Mouse (Mus musculus): ENCODE results near the gene Map3k11. TPM values are rescaled to one million over a fixed set of nuclear protein-coding genes. Genes with fewer than 3 reads are reported as not detected.
A peak's percentile ranks its signal among the peaks of the same experiment; 100 is the strongest.

Map3k11 gene
- polyA plus RNA-seq, 1 experiment from 2014 or later, result 20.0 TPM

DNA sequence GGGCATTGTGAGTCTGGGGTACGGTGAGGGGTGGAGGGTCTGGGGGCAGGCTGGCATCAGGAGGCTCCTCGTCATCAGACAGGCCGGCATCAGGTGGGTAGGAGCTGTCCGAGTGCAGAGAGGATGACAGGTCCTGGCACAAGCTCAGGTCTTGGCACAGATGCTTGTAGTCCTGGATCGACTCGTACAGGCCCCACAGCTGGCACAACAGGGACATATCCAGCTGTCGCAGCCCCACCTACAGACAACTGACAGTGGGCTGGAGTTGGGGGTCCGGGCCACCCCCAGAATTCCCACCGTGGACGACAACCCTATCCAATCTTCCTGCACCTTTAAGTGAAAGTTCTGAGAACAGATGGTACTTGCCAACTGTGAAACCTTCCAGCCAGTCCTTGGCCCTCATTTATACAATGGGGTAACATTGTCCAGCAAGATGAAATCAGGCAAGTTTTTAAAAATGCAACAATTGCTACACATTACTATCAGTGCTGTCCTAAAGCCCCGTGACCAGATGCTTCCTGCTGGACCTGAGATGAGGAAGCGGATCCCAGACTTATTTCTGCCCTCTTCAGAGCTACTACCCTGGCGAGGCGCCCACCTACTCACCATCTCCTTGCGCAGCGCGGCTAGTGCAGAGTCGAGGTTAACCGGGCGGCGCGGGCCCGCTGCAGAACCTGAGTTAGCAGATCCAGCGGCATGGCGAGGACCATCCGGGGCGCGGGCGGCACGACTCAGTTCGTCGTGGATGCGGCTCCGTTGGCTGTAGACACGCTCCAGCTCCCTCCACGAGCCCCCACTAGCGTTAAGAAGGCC lies 40.3 kb downstream of the Map3k11 start:
- peak overlapping the region; percentile 82 for H3K27ac ChIP-seq (ENCODE audit: low read length)
- H3K9ac ChIP-seq (replicated peaks; ENCODE audit: low read depth, low read length), result peak overlapping the region; percentile 91
- no peaks in the 10 kb centered on the region for H3K27me3 ChIP-seq (ENCODE audit: control insufficient read depth, insufficient read depth, low read length)
- peaks cover 3% of the 10 kb centered on the region; the same call in 1 of the 2 replicates for H3K36me3 ChIP-seq (ENCODE audit: control insufficient read depth, insufficient read depth, low read length)
- H3K4me3 ChIP-seq (ENCODE audit: low read depth, low read length), result peak overlapping the region; percentile 73
- ATAC-seq (ENCODE audit: insufficient number of reproducible peaks, insufficient read depth, low FRiP score, low read depth), result 0 out of 2 replicates have a peak, but pooled peaks have one; percentile 1
- 8% methylated on average over 37 of the region's 37 CpGs for WGBS
- H3K4me1 ChIP-seq (ENCODE audit: control insufficient read depth, insufficient read depth, low read length), result peaks cover 45% of the 10 kb centered on the region
- no peaks in the 10 kb centered on the region for H3K9me3 ChIP-seq (ENCODE audit: control insufficient read depth, low read depth, low read length)
- H3K4me2 ChIP-seq (replicated peaks; ENCODE audit: low read depth, low read length), result peak overlapping the region; percentile 96

DNA sequence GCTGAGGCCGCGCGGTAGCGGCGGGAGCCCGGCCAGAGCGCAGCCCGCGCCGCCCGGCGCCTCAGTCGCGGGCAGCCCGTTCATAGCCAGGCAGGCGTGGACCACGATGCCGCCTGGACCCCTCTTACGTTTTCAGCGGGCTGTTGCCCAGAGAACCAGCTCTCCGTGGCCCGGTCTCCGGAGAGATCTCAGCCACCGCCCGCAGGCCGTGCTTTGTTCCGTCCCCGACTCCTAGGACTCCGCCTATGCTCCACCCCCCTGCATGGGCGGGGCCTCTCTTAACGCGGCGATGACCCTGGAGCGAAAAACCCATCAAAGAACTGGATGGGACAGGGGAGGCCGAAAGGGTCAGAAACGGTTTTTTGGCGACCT lies 40.9 kb downstream of the Map3k11 start, which contains the start of gene Fam89b:
Gene Fam89b (minus strand): TSS at position 210 of the 372 bp plus-strand sequence.
- H3K4me2 ChIP-seq (replicated peaks; ENCODE audit: low read depth, low read length), result peak within 1 kb of the TSS; percentile 99
- peaks cover 40% of the 10 kb centered on the region for H3K4me1 ChIP-seq (ENCODE audit: control insufficient read depth, insufficient read depth, low read length)
- peak within 1 kb of the TSS; percentile 73 for H3K4me3 ChIP-seq (ENCODE audit: low read depth, low read length)
- H3K9me3 ChIP-seq (ENCODE audit: control insufficient read depth, low read depth, low read length), result no peaks in the 10 kb centered on the region
- peak; percentile 75 for ATAC-seq (ENCODE audit: insufficient number of reproducible peaks, insufficient read depth, low FRiP score, low read depth)
- no peaks in the 10 kb centered on the region; the same call in 1 of the 2 replicates for H3K36me3 ChIP-seq (ENCODE audit: control insufficient read depth, insufficient read depth, low read length)
- peak within 1 kb of the TSS; percentile 91 for H3K9ac ChIP-seq (replicated peaks; ENCODE audit: low read depth, low read length)
- peak within 1 kb of the TSS; percentile 82 for H3K27ac ChIP-seq (ENCODE audit: low read length)
- whole genome bisulfite sequencing, result under 1% methylated on average over 37 of the region's 37 CpGs
- H3K27me3 ChIP-seq (ENCODE audit: control insufficient read depth, insufficient read depth, low read length), result no peaks in the 10 kb centered on the region

DNA sequence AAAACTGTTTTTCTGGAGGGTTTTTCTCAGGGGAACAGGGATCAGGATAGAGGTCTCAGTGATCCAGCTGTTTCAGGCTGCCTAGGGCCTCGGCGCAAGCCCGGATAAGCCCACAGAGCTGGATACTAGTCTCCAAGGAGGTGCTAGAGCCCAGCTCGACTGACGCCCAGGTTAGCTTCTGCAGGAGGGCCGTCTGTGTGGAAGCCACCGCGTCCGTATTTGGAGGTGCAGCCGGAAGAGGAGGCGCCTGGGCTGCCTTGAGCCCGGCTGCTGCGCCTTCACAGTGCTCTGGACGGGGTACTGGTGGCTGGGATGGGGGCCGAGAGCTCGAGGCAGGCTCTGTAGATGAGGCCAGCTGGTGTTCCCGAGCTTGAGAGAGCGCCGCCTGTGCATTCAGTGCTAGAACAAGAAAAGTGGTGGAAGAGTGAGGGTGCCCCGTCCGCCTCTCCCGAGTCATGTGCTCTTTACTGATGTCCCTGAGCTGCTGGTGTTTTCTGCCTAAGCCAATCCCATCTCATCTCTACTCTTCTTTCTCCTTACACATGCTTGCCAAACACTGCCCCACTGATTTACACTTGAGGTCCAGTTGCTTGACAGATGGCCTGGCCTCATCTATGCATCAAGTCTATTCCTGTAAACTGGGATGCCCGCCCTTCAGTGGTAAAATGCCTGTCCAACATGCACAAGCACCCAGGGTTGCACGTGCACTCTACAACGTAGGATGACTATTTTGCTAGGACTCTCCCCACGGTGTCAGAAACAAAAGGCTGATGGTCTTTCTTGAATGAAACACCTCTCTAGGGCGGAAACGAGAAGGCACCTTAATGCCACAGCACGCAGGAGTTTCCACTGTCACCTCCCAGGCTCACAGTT lies 42.0 kb downstream of the Map3k11 start:
- Histone ChIP-seq H3K9me3 (ENCODE audit: control insufficient read depth, low read depth, low read length) (no peaks in the 10 kb centered on the region), H3K9ac (replicated peaks; ENCODE audit: low read depth, low read length) (peak overlapping the region; percentile 26), H3K4me2 (replicated peaks; ENCODE audit: low read depth, low read length) (peak overlapping the region; percentile 99), H3K27me3 (ENCODE audit: control insufficient read depth, insufficient read depth, low read length) (no peaks in the 10 kb centered on the region), H3K4me3 (ENCODE audit: low read depth, low read length) (peak overlapping the region; percentile 47), H3K36me3 (ENCODE audit: control insufficient read depth, insufficient read depth, low read length) (no peaks in the 10 kb centered on the region; the same call in 1 of the 2 replicates), H3K4me1 (ENCODE audit: control insufficient read depth, insufficient read depth, low read length) (peaks cover 37% of the 10 kb centered on the region), H3K27ac (ENCODE audit: low read length) (no peak overlapping the region)
- WGBS, result 73% methylated on average over 29 of the region's 29 CpGs
- no peak for ATAC-seq (ENCODE audit: insufficient number of reproducible peaks, insufficient read depth, low FRiP score, low read depth)

DNA sequence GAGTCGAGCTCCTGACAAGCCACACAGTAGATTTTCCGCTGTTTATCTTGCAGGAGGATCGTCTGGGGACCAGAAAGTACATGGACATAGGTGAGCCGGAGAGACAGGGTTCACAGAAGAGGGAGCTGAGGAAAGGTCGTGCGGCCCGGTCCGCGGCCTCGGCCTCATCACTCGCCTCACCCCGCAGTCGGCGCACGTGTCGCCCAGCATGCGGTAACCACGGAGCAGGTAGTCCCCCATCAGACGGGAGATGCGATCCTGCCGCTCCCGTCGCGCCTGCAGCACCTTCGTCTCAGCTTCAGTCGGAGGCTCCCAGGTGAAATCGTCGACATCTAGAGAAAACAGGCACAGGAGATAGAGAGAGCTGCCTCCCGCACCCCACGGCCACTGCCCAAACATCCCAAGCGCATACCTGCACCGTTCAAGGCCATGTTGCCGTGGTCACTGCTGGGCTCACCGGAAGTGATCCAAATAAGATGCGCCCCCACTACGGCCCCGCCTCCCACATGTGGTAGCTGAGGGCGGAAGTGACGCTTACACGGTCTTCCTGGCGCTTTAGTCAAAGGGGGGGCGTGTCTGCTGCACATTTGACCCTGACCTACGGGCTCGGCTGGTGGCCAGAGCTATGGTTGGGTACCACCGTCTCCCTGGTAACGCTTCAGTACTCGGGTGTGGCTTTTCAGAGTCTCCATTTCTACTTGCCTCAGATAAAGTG lies 42.9 kb downstream of the Map3k11 start:
- Histone ChIP-seq H3K9ac (replicated peaks; ENCODE audit: low read depth, low read length) (peak overlapping the region; percentile 26), H3K9me3 (ENCODE audit: control insufficient read depth, low read depth, low read length) (no peaks in the 10 kb centered on the region), H3K4me2 (replicated peaks; ENCODE audit: low read depth, low read length) (peak overlapping the region; percentile 99), H3K4me1 (ENCODE audit: control insufficient read depth, insufficient read depth, low read length) (peaks cover 36% of the 10 kb centered on the region), H3K36me3 (ENCODE audit: control insufficient read depth, insufficient read depth, low read length) (no peaks in the 10 kb centered on the region; the same call in 1 of the 2 replicates), H3K4me3 (ENCODE audit: low read depth, low read length) (peak overlapping the region; percentile 47), H3K27ac (ENCODE audit: low read length) (peak overlapping the region; percentile 15; the same call in 1 of the 2 replicates), H3K27me3 (ENCODE audit: control insufficient read depth, insufficient read depth, low read length) (no peaks in the 10 kb centered on the region)
- peak; percentile 87 for ATAC-seq (ENCODE audit: insufficient number of reproducible peaks, insufficient read depth, low FRiP score, low read depth)
- WGBS, result under 1% methylated on average over 47 of the region's 47 CpGs

DNA sequence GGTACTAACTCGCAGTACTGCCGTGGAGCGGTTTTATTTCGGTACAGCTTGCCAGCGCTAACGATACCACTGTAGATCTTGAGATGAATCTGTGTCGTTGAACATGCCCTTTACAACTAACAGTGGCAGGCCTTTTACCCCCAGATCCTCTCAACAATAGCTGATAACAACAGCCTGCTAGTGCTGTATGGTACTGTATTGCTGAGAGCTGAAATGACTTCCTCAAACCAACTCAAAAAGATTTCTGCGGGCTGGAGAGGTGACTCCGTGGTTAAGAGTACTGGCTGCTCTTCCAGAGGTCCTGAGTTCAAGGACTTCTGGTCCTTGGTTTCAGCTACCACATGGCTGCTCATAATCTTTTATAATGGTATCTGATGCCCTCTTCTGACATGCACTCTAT lies 45.8 kb downstream of the Map3k11 start:
- Histone ChIP-seq H3K4me1 (ENCODE audit: control insufficient read depth, insufficient read depth, low read length) (peaks cover 14% of the 10 kb centered on the region; the same call in 1 of the 2 replicates), H3K9ac (replicated peaks; ENCODE audit: low read depth, low read length) (no peak overlapping the region), H3K36me3 (ENCODE audit: control insufficient read depth, insufficient read depth, low read length) (no peaks in the 10 kb centered on the region; the same call in 1 of the 2 replicates), H3K27ac (ENCODE audit: low read length) (no peak overlapping the region), H3K4me3 (ENCODE audit: low read depth, low read length) (no peak overlapping the region), H3K4me2 (replicated peaks; ENCODE audit: low read depth, low read length) (no peak overlapping the region), H3K27me3 (ENCODE audit: control insufficient read depth, insufficient read depth, low read length) (no peaks in the 10 kb centered on the region), H3K9me3 (ENCODE audit: control insufficient read depth, low read depth, low read length) (no peaks in the 10 kb centered on the region)
- ATAC-seq (ENCODE audit: insufficient number of reproducible peaks, insufficient read depth, low FRiP score, low read depth), result no peak
- 81% methylated on average over 9 of the region's 9 CpGs for WGBS

DNA sequence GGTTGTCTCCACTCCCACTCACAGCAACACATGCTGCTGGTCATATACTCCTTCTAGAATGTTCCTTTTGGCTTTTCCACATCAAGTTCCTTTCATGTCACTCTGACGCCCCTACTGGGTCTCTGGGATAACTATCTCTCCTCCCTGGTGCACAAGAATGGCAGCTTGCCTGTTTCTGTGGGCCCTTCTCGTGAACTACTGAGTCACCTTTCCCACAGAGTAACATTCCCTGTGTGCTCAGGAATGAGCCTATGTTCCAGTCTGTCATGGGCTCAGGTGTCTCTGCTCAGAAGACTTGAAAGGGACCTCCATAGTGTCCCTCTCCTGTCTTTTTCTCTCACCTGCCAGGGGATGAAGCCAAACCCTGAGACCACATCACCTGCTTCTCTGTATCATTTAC lies 50.9 kb downstream of the Map3k11 start:
- WGBS, result 58% methylated on average over 2 of the region's 2 CpGs
- ATAC-seq (ENCODE audit: insufficient number of reproducible peaks, insufficient read depth, low FRiP score, low read depth), result no peak
- Histone ChIP-seq H3K4me1 (ENCODE audit: control insufficient read depth, insufficient read depth, low read length) (peaks cover 23% of the 10 kb centered on the region), H3K4me3 (ENCODE audit: low read depth, low read length) (no peak overlapping the region), H3K27me3 (ENCODE audit: control insufficient read depth, insufficient read depth, low read length) (no peaks in the 10 kb centered on the region), H3K27ac (ENCODE audit: low read length) (no peak overlapping the region), H3K4me2 (replicated peaks; ENCODE audit: low read depth, low read length) (no peak overlapping the region), H3K9ac (replicated peaks; ENCODE audit: low read depth, low read length) (no peak overlapping the region), H3K36me3 (ENCODE audit: control insufficient read depth, insufficient read depth, low read length) (no peaks in the 10 kb centered on the region), H3K9me3 (ENCODE audit: control insufficient read depth, low read depth, low read length) (no peaks in the 10 kb centered on the region)

DNA sequence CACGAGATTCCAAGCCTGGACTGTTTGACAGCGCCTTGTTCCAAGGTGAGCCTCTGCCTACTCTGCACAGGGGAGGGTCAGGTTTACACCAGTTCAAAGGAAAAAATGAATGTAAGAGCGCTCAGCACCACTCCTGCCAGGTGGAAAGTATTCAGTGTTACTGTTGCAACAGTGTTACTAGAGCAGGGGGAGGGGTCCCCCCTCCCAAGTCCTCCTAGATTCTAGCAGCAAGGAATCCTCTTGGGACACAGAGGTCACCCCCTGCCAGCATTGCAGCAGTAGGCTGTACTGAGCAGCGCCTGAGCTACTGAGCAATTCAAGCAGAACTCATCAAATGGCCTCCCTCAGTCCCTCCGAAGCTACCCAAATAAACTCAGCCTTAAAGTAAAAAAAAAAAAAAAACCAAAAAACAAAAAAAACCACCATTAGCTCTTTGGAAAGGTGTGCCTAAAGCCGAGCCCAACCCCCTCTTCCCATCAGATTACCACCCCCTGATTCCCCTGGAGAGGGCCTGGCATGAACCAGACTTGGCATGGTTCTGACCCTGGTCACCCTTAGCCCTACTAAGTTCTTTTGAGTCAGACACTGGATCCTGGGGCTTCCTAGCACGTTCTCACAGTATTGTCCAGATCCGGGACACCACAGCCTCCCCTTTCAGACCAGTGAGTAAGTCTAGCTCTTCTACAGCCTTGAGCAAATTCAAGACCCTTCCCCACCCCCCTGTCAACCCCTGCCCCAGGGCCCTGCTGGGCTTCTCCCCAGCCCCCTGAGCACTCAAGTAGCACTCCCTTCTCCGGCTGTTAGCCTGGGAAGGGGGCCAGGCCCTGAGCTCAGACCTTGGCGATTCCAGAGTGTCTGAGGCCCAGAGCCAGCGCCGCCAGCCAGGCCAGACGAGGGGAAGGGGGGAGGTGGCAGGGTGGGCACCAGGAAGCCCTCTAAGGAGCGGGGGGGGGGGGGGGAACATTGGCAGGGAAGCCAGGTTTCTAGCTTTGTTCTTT lies 52.1 kb downstream of the Map3k11 start, which contains the start of gene Ltbp3:
Gene Ltbp3 (plus strand): TSS at position 585 of the 998 bp plus-strand sequence.
- H3K9ac ChIP-seq (replicated peaks; ENCODE audit: low read depth, low read length), result peak within 1 kb of the TSS; percentile 89
- peaks cover 27% of the 10 kb centered on the region for H3K4me1 ChIP-seq (ENCODE audit: control insufficient read depth, insufficient read depth, low read length)
- WGBS, result 22% methylated on average over 14 of the region's 14 CpGs
- no peaks in the 10 kb centered on the region for H3K36me3 ChIP-seq (ENCODE audit: control insufficient read depth, insufficient read depth, low read length)
- peak within 1 kb of the TSS; percentile 77 for H3K4me3 ChIP-seq (ENCODE audit: low read depth, low read length)
- no peaks in the 10 kb centered on the region for H3K9me3 ChIP-seq (ENCODE audit: control insufficient read depth, low read depth, low read length)
- no peaks in the 10 kb centered on the region for H3K27me3 ChIP-seq (ENCODE audit: control insufficient read depth, insufficient read depth, low read length)
- H3K4me2 ChIP-seq (replicated peaks; ENCODE audit: low read depth, low read length), result peak within 1 kb of the TSS; percentile 98
- peak; percentile 31; the same call in 1 of the 2 replicates for ATAC-seq (ENCODE audit: insufficient number of reproducible peaks, insufficient read depth, low FRiP score, low read depth)
- peak within 1 kb of the TSS; percentile 94 for H3K27ac ChIP-seq (ENCODE audit: low read length)
